Mouse (Mus musculus) neural tube, embryonic 15.5 days (tissue): ENCODE data around the gene Hoxd10. TPM values are rescaled to one million over a fixed set of nuclear protein-coding genes. Genes with fewer than 3 reads are reported as not detected.

ENCODE experiments used
- ATAC-seq: fragments of 200-750 bp; cut with Nextera tagmentation; 2 replicates; pipeline ENCODE4 v1.8.0; 2017; ENCODE audit warnings: mild to moderate bottlenecking, moderate TSS enrichment, moderate library complexity; ENCODE audit not compliant: low FRiP score
- H3K27ac ChIP-seq: fragments of 300-500 bp; sonication (generic); replicated peaks from 2 replicates; pipeline ENCODE4 v1.5.1; 2015; ENCODE audit warnings: mild to moderate bottlenecking, inconsistent platforms
- H3K27me3 ChIP-seq: fragments of 300-500 bp; sonication (generic); replicated peaks from 2 replicates; pipeline ENCODE4 v1.6.1; 2015; ENCODE audit warnings: inconsistent platforms
- H3K36me3 ChIP-seq: fragments of 300-500 bp; sonication (generic); 2 replicates; pipeline ENCODE4 v1.6.1; 2015; ENCODE audit warnings: inconsistent platforms
- H3K4me1 ChIP-seq: fragments of 300-500 bp; sonication (generic); 2 replicates; pipeline ENCODE4 v1.6.1; 2015; ENCODE audit warnings: inconsistent platforms
- H3K4me2 ChIP-seq: fragments of 300-500 bp; sonication (generic); 2 replicates; pipeline ENCODE4 v1.6.1; 2015; ENCODE audit warnings: inconsistent platforms, mild to moderate bottlenecking, moderate library complexity
- H3K4me3 ChIP-seq: fragments of 300-500 bp; sonication (generic); replicated peaks from 2 replicates; pipeline ENCODE4 v1.5.1; 2015; ENCODE audit warnings: mild to moderate bottlenecking, inconsistent platforms
- H3K9ac ChIP-seq: fragments of 300-500 bp; sonication (generic); replicated peaks from 2 replicates; pipeline ENCODE4 v1.6.1; 2015; ENCODE audit warnings: mild to moderate bottlenecking, inconsistent platforms
- H3K9me3 ChIP-seq: fragments of 300-500 bp; sonication (generic); replicated peaks from 2 replicates; pipeline ENCODE4 v1.6.1; 2016; ENCODE audit warnings: inconsistent platforms
- WGBS: fragments of 180-500 bp; shearing (Covaris S2); methylation state at CpG from one replicate; pipeline ENCODE4 v1.1.7; 2015; ENCODE audit warnings: mixed read lengths; 5-methylcytosine and 5-hydroxymethylcytosine counted together
- polyA plus RNA-seq: library from polyadenylated mRNA; unstranded; fragments of >200 nt; fragmentation: Nextera tagmentation; extraction: Ambion mirVana; gene quantifications from 2 replicates; pipeline ENCODE4 v1.2.1, GENCODE M21; 2015

Hoxd10 gene
- polyA plus RNA-seq, 1 experiment from 2014 or later, result 61.8 TPM

DNA sequence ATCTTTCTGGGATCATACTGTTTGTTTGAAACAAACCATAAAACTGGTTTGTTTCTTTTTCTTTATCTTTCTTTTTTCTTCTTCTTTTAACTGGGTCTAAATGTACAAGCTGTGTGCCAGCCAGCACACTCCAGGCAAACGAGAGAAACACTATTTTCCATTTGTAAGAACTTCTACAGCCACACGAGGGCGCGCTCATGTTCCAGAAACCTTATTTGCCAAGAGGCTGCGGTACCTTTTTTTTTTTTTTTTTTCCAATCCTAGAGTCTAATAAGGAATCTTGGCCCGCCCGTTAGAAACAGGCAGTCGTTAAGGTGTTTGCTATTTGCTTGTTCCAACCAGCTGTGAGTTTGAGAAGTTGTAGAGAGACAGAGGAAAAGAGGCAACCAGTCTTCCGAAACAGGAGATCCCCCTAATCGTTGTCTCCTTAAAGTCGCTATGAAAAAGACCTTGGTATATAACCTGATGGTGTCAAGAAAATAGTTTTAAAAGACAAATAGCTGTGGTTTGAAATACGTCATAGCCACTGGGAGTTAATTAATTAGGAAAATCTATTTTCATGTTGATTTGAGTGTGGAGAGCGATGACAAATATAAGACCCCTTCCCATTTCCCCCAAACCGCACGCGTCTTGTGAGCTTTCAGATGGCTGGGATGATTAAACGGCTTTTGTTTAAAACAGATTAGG, 5.3 kb upstream of the Hoxd10 start:
- WGBS, result 3% methylated on average over 17 of the region's 17 CpGs
- H3K4me3 ChIP-seq, result peak overlapping the region; percentile 39
- H3K27ac ChIP-seq, result peak overlapping the region; percentile 70; the same call in 1 of the 2 replicates
- H3K36me3 ChIP-seq, result no peaks in the 10 kb centered on the region
- no peaks in the 10 kb centered on the region for H3K9me3 ChIP-seq
- H3K27me3 ChIP-seq, result peaks cover 52% of the 10 kb centered on the region
- peaks cover 20% of the 10 kb centered on the region for H3K4me1 ChIP-seq
- no peak for ATAC-seq
- peak overlapping the region; percentile 31; the same call in 1 of the 2 replicates for H3K9ac ChIP-seq
- H3K4me2 ChIP-seq, result peak overlapping the region; percentile 48

GRCm38 (mm10) chr2:74686988-74687697, 4.6 kb upstream of the Hoxd10 start:
- peak overlapping the region; percentile 31 for H3K9ac ChIP-seq
- H3K4me3 ChIP-seq, result peak overlapping the region; percentile 39
- no peaks in the 10 kb centered on the region for H3K36me3 ChIP-seq
- no peaks in the 10 kb centered on the region for H3K9me3 ChIP-seq
- peaks cover 52% of the 10 kb centered on the region for H3K27me3 ChIP-seq
- peak overlapping the region; percentile 70 for H3K27ac ChIP-seq
- under 1% methylated on average over 27 of the region's 27 CpGs for WGBS
- H3K4me1 ChIP-seq, result peaks cover 18% of the 10 kb centered on the region
- H3K4me2 ChIP-seq, result peak overlapping the region; percentile 48
- ATAC-seq, result no peak

GRCm38 (mm10) chr2:74687698-74688555, 3.8 kb upstream of the Hoxd10 start:
- Histone ChIP-seq H3K27me3 (peaks cover 57% of the 10 kb centered on the region), H3K4me3 (peak overlapping the region; percentile 39), H3K4me1 (peaks cover 19% of the 10 kb centered on the region), H3K36me3 (no peaks in the 10 kb centered on the region), H3K9ac (peak overlapping the region; percentile 31), H3K9me3 (no peaks in the 10 kb centered on the region), H3K27ac (peak overlapping the region; percentile 70), H3K4me2 (peak overlapping the region; percentile 48)
- WGBS, result 1% methylated on average over 31 of the region's 31 CpGs
- no peak for ATAC-seq

DNA sequence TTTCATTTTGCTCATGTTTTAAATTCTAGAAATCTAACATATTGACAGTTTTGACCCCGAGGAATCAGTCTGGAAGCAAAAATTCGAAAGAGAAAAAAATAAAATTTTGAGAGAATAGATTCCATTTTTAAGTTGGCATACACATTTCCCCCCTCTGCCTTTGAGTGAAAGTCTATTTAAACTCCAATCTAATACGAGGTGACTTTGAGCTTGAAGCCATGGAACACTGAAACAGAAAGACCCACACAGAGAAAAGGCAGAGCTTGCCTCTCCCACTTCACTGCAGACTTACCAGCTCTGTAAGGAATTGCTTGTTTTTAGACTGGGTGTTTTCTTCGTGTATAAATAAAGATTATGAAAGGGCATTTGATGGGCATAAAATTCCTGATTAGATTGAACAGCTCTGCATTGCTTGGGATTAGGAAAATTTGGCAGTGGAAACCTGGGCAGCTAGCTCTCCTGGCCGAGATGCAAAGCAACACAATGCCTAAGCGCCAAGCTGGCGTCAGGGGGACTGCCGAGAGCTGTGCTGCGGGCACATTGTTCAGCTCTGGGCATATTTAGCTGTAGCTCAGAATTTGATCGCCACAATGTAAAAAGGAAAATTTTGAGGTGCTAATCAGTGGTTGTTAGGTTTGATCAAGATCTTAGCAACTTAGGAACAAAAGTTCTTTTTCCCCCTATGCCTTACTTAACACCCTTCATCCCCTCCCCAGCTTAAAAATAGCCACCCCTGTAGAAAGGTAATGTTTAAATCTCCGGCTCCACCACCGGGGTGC, 2.7 kb upstream of the Hoxd10 start:
- peak overlapping the region; percentile 62 for H3K27ac ChIP-seq
- peak overlapping the region; percentile 48 for H3K4me2 ChIP-seq
- 0 out of 2 replicates have a peak overlapping the region, but pooled peaks have one; percentile 17 for H3K9ac ChIP-seq
- ATAC-seq, result no peak
- no peaks in the 10 kb centered on the region for H3K9me3 ChIP-seq
- H3K4me3 ChIP-seq, result peak overlapping the region; percentile 10
- 5% methylated on average over 12 of the region's 12 CpGs for WGBS
- H3K4me1 ChIP-seq, result peaks cover 22% of the 10 kb centered on the region
- peaks cover 57% of the 10 kb centered on the region for H3K27me3 ChIP-seq
- H3K36me3 ChIP-seq, result no peaks in the 10 kb centered on the region

- peaks cover 54% of the 10 kb centered on the region for H3K27me3 ChIP-seq
- peaks cover 22% of the 10 kb centered on the region for H3K4me1 ChIP-seq
- peak overlapping the region; percentile 48 for H3K4me2 ChIP-seq
- WGBS, result 3% methylated on average over 24 of the region's 24 CpGs
- H3K4me3 ChIP-seq, result peak overlapping the region; percentile 10
- no peak for ATAC-seq
- 0 out of 2 replicates have a peak overlapping the region, but pooled peaks have one; percentile 17 for H3K9ac ChIP-seq
- no peaks in the 10 kb centered on the region for H3K9me3 ChIP-seq
- H3K36me3 ChIP-seq, result no peaks in the 10 kb centered on the region
- H3K27ac ChIP-seq, result peak overlapping the region; percentile 62
Measured at GRCm38 (mm10) chr2:74689574-74690337, 2.0 kb upstream of the Hoxd10 start.

DNA sequence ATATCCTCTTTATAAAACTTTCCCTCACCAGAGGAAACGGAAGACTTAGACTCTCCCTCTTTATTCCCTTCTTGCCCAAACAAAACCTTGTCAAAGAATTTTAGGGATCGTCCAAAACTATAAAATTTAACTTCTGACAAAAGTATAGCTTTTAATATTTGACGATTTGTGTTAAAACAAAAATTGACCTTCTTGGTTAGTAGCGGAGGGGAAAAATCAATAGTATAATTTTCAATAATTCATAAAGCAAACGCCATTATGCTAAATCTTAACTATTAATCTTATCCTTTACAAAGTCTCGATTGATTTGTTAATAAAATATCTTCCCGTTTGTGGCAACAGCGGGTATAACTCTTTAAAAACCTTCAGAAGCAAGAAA, 1.4 kb upstream of the Hoxd10 start:
- peak overlapping the region; percentile 10 for H3K4me3 ChIP-seq
- H3K36me3 ChIP-seq, result no peaks in the 10 kb centered on the region
- peak overlapping the region; percentile 68 for H3K4me2 ChIP-seq
- H3K9me3 ChIP-seq, result no peaks in the 10 kb centered on the region
- peaks cover 55% of the 10 kb centered on the region for H3K27me3 ChIP-seq
- WGBS, result 6% methylated on average over 8 of the region's 8 CpGs
- ATAC-seq, result no peak
- H3K9ac ChIP-seq, result no peak overlapping the region
- H3K27ac ChIP-seq, result no peak overlapping the region
- peaks cover 25% of the 10 kb centered on the region for H3K4me1 ChIP-seq

- peak overlapping the region; percentile 50 for H3K4me3 ChIP-seq
Measured at GRCm38 (mm10) chr2:74691995-74692807, 477 bp downstream of the Hoxd10 start.

GRCm38 (mm10) chr2:74692808-74693431, 1.2 kb downstream of the Hoxd10 start:
- peak overlapping the region; percentile 50 for H3K4me3 ChIP-seq
- H3K36me3 ChIP-seq, result no peaks in the 10 kb centered on the region
- peak overlapping the region; percentile 47 for H3K9ac ChIP-seq
- H3K4me2 ChIP-seq, result peak overlapping the region; percentile 68
- H3K27me3 ChIP-seq, result peaks cover 53% of the 10 kb centered on the region
- peaks cover 46% of the 10 kb centered on the region for H3K4me1 ChIP-seq
- no peaks in the 10 kb centered on the region for H3K9me3 ChIP-seq
- ATAC-seq, result no peak
- peak overlapping the region; percentile 84 for H3K27ac ChIP-seq
- 1% methylated on average over 20 of the region's 20 CpGs for WGBS

More at GRCm38 (mm10) chr2:74691995-74692807, 477 bp downstream of the Hoxd10 start:
- H3K4me1 ChIP-seq, result peaks cover 41% of the 10 kb centered on the region
- 3% methylated on average over 35 of the region's 35 CpGs for WGBS
- peak overlapping the region; percentile 47 for H3K9ac ChIP-seq
- no peaks in the 10 kb centered on the region for H3K36me3 ChIP-seq
- peak; percentile 32; the same call in 1 of the 2 replicates for ATAC-seq
- peak overlapping the region; percentile 68 for H3K4me2 ChIP-seq
- peaks cover 56% of the 10 kb centered on the region for H3K27me3 ChIP-seq
- H3K9me3 ChIP-seq, result no peaks in the 10 kb centered on the region
- peak overlapping the region; percentile 84 for H3K27ac ChIP-seq

- Histone ChIP-seq H3K9me3 (no peaks in the 10 kb centered on the region), H3K4me3 (peak overlapping the region; percentile 50), H3K27me3 (peaks cover 51% of the 10 kb centered on the region), H3K9ac (peak overlapping the region; percentile 47), H3K4me2 (peak overlapping the region; percentile 68), H3K36me3 (no peaks in the 10 kb centered on the region), H3K27ac (peak overlapping the region; percentile 84), H3K4me1 (peaks cover 46% of the 10 kb centered on the region)
- no peak for ATAC-seq
- WGBS, result 6% methylated on average over 4 of the region's 4 CpGs
Measured at GRCm38 (mm10) chr2:74693432-74693827, 1.7 kb downstream of the Hoxd10 start.
